Mouse (Mus musculus) lung, postnatal 0 days (tissue): ENCODE measurements around the gene Fyb2. TPM values are rescaled to one million over a fixed set of nuclear protein-coding genes. Genes with fewer than 3 reads are reported as not detected.

ENCODE experiments used
- ATAC-seq: fragments of 200-750 bp; cut with Nextera tagmentation; 2 replicates; pipeline ENCODE4 v1.8.0; 2017; ENCODE audit warnings: moderate library complexity
- DNase-seq: peaks from one replicate; pipeline ENCODE4 v3.0.0-alpha.2; 2016; ENCODE audit warnings: low spot score
- H3K27ac ChIP-seq: fragments of 300-500 bp; sonication (generic); 2 replicates; pipeline ENCODE4 v1.5.1; 2014; ENCODE audit warnings: antibody characterized with exemption, mild to moderate bottlenecking, low read length, mixed read lengths
- H3K27me3 ChIP-seq: fragments of 300-500 bp; sonication (generic); replicated peaks from 2 replicates; pipeline ENCODE4 v1.6.1; 2014; ENCODE audit warnings: low read length, mixed read lengths; ENCODE audit not compliant: insufficient read depth
- H3K36me3 ChIP-seq: fragments of 300-500 bp; sonication (generic); 2 replicates; pipeline ENCODE4 v1.6.1; 2014; ENCODE audit warnings: low read length, mixed read lengths; ENCODE audit not compliant: insufficient read depth
- H3K4me1 ChIP-seq: fragments of 300-500 bp; sonication (generic); 2 replicates; pipeline ENCODE4 v1.6.1; 2014; ENCODE audit warnings: antibody characterized with exemption, low read depth, low read length, mixed read lengths; ENCODE audit not compliant: insufficient read depth
- H3K4me2 ChIP-seq: fragments of 300-500 bp; sonication (generic); replicated peaks from 2 replicates; pipeline ENCODE4 v1.6.1; 2014; ENCODE audit warnings: low read depth, mild to moderate bottlenecking, low read length, moderate library complexity, mixed read lengths
- H3K4me3 ChIP-seq: fragments of 300-500 bp; sonication (generic); 2 replicates; pipeline ENCODE4 v1.5.1; 2014; ENCODE audit warnings: low read depth, low read length
- H3K9ac ChIP-seq: fragments of 300-500 bp; sonication (generic); replicated peaks from 2 replicates; pipeline ENCODE4 v1.6.1; 2014; ENCODE audit warnings: low read depth, mild to moderate bottlenecking
- H3K9me3 ChIP-seq: fragments of 300-500 bp; sonication (generic); 2 replicates; pipeline ENCODE4 v1.6.1; 2016; ENCODE audit warnings: low read length, mixed read lengths
- CTCF ChIP-seq: IDR thresholded peaks from 2 replicates; pipeline ENCODE4 v1.5.1; 2016; ENCODE audit warnings: antibody characterized with exemption, mild to moderate bottlenecking
- EP300 ChIP-seq: IDR thresholded peaks from 2 replicates; pipeline ENCODE4 v1.6.1; 2016; ENCODE audit warnings: antibody characterized with exemption, mild to moderate bottlenecking, control low read depth
- WGBS: fragments of 180-500 bp; shearing (Covaris S2); extraction: QIAGEN DNeasy Blood & Tissue Kit; methylation state at CpG from one replicate; pipeline ENCODE4 v1.1.7; 2014; 5-methylcytosine and 5-hydroxymethylcytosine counted together
- polyA plus RNA-seq: library from polyadenylated mRNA; unstranded; fragments of >200 nt; fragmentation: Nextera tagmentation; extraction: Ambion mirVana; gene quantifications from 2 replicates; pipeline ENCODE4 v1.2.1, GENCODE M21; 2015

Gene Fyb2
- polyA plus RNA-seq, 1 experiment from 2014 or later, result 0.08 TPM

DNA sequence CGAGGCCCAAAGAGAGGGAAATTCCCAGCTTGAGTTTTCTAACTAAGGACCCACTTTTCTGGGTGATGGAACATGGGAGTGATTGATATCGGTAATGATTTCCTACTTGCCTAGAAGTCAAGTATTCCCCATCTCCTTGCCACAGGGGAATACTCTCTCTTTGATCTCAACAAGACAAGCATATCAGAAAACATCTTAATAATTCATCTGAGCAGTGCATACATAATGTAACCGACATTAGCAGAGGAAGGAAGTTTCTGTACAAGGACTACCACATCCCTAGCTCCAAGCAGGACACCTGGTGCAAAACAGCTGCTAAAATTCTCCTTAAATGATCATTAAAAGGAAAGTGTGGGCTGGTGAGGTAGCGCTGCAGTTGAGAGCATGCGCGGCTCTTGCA is 8.2 kb upstream of the Fyb2 start:
- 84% methylated on average over 6 of the region's 6 CpGs for WGBS
- no peak for TF ChIP-seq EP300
- no peak for TF ChIP-seq CTCF
- H3K27ac ChIP-seq, result no peak overlapping the region

GRCm38 (mm10) chr4:104911685-104912084 is 1.6 kb upstream of the Fyb2 start:
- Histone ChIP-seq H3K27ac (no peak overlapping the region), H3K4me3 (no peak overlapping the region), H3K9ac (no peak overlapping the region), H3K27me3 (no peaks in the 10 kb centered on the region), H3K4me2 (no peak overlapping the region), H3K36me3 (no peaks in the 10 kb centered on the region), H3K4me1 (no peaks in the 10 kb centered on the region), H3K9me3 (no peaks in the 10 kb centered on the region)
- 21% methylated on average over 7 of the region's 7 CpGs for WGBS
- peak; percentile 92 for TF ChIP-seq CTCF
- no peak for TF ChIP-seq EP300
- DNase-seq, result peak; percentile 72
- ATAC-seq, result peak; percentile 50; the same call in 1 of the 2 replicates

More for the DNA sequence above, 8.2 kb upstream of the Fyb2 start:
- H3K4me2 ChIP-seq, result no peak overlapping the region
- H3K9me3 ChIP-seq, result no peaks in the 10 kb centered on the region
- ATAC-seq (no peak), DNase-seq (no peak)
- no peaks in the 10 kb centered on the region for H3K27me3 ChIP-seq
- H3K9ac ChIP-seq, result no peak overlapping the region
- no peaks in the 10 kb centered on the region for H3K4me1 ChIP-seq
- no peak overlapping the region for H3K4me3 ChIP-seq
- H3K36me3 ChIP-seq, result no peaks in the 10 kb centered on the region

DNA sequence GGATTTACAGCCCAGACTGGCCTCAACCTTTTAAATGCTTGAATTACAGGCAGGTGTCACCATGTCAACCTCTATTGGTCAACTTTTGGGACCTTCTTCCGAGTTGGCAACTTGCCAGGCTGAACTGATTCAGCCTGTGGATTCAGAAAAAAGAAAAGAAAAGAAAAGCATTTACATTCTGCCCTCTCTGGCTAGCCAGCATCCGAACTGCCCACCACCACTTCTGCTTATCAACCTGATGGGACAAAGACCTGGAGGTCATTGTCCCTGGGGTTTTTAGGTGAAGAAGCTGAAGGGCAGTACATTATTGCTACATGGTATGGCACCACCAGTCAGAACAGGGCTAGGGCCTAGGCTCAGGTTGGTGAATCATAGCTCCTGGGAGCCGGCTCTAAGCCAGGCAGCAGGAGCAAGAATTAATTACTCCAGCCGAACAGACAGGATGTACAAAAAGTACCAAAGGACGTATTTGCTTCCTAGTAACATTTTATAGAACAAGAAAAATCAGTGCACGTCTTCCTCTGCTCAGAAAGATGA is 1.5 kb downstream of the Fyb2 start:
- Histone ChIP-seq H3K27ac (no peak overlapping the region), H3K27me3 (no peaks in the 10 kb centered on the region), H3K9me3 (no peaks in the 10 kb centered on the region), H3K4me3 (no peak overlapping the region), H3K4me2 (no peak overlapping the region), H3K36me3 (no peaks in the 10 kb centered on the region), H3K9ac (no peak overlapping the region), H3K4me1 (no peaks in the 10 kb centered on the region)
- 53% methylated on average over 6 of the region's 6 CpGs for WGBS
- DNase-seq, result no peak
- no peak for TF ChIP-seq CTCF
- no peak for TF ChIP-seq EP300
- no peak for ATAC-seq

GRCm38 (mm10) chr4:104918017-104918416 is 4.8 kb downstream of the Fyb2 start:
- no peaks in the 10 kb centered on the region for H3K36me3 ChIP-seq
- no peak for ATAC-seq

DNA sequence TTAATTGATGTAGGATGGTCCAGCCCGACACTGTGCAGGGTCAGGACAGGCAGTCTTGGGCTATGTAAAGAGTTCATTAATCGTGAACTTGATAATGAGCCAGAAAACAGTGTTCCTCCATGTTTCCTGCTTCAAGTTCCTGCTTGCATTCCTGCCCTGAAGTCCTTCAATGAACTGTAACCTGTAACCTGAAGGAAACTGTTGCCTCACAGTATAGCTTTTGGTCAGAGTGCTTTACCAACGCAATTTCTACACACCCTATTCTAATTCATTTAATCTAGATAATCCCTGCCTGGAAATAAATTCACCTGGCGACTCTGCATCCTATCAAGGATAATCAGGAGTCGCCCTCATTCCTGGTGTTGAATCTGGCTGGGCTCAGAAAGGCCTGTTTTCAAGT is 12.1 kb downstream of the Fyb2 start:
- DNase-seq, result no peak
- no peak overlapping the region for H3K9ac ChIP-seq
- no peak overlapping the region for H3K27ac ChIP-seq
- no peaks in the 10 kb centered on the region for H3K9me3 ChIP-seq
- TF ChIP-seq CTCF (no peak), EP300 (no peak)
- no peak for ATAC-seq
- WGBS, result 85% methylated on average over 5 of the region's 5 CpGs
- no peak overlapping the region for H3K4me3 ChIP-seq
- no peaks in the 10 kb centered on the region for H3K36me3 ChIP-seq
- no peaks in the 10 kb centered on the region for H3K27me3 ChIP-seq
- no peak overlapping the region for H3K4me2 ChIP-seq
- H3K4me1 ChIP-seq, result no peaks in the 10 kb centered on the region

More at GRCm38 (mm10) chr4:104918017-104918416, 4.8 kb downstream of the Fyb2 start:
- WGBS, result 69% methylated on average over 6 of the region's 6 CpGs
- Histone ChIP-seq H3K27me3 (no peaks in the 10 kb centered on the region), H3K9me3 (no peaks in the 10 kb centered on the region), H3K4me1 (no peaks in the 10 kb centered on the region), H3K4me2 (no peak overlapping the region), H3K4me3 (no peak overlapping the region), H3K9ac (no peak overlapping the region), H3K27ac (no peak overlapping the region)
- no peak for DNase-seq
- no peak for TF ChIP-seq CTCF
- TF ChIP-seq EP300, result no peak

DNA sequence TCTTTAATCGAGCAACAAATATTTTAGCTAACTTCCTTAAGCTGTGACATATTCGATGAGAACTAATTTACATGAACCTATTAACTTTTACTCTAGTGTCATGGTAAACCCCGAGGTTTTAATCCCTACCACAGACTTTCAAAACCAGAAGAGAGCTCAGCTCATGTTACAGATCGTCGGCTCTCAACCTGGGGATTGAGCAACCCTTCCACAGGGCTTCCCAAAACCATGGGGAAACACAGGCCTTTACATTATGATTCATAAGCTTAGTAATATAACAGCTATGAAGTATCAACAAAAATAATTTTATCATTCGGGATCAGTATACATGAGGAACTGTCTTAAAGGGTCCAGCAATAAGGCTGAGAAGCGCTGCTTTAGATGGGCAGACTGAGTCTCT is 15.9 kb downstream of the Fyb2 start:
- DNase-seq (no peak), ATAC-seq (no peak)
- no peak for TF ChIP-seq CTCF
- TF ChIP-seq EP300, result no peak
- Histone ChIP-seq H3K9me3 (no peaks in the 10 kb centered on the region), H3K36me3 (no peaks in the 10 kb centered on the region), H3K4me1 (no peaks in the 10 kb centered on the region), H3K4me3 (no peak overlapping the region), H3K27ac (no peak overlapping the region), H3K9ac (no peak overlapping the region), H3K4me2 (no peak overlapping the region), H3K27me3 (no peaks in the 10 kb centered on the region)
- 78% methylated on average over 7 of the region's 7 CpGs for WGBS

- no peak for TF ChIP-seq CTCF
- TF ChIP-seq EP300, result no peak
- H3K27ac ChIP-seq, result no peak overlapping the region
- H3K4me3 ChIP-seq, result no peak overlapping the region
- no peaks in the 10 kb centered on the region for H3K9me3 ChIP-seq
- DNase-seq, result no peak
- H3K9ac ChIP-seq, result no peak overlapping the region
- H3K27me3 ChIP-seq, result no peaks in the 10 kb centered on the region
- no peak overlapping the region for H3K4me2 ChIP-seq
- H3K36me3 ChIP-seq, result no peaks in the 10 kb centered on the region
- ATAC-seq, result no peak
- H3K4me1 ChIP-seq, result no peaks in the 10 kb centered on the region; the same call in 1 of the 2 replicates
Observed at GRCm38 (mm10) chr4:104933620-104934019, 20.4 kb downstream of the Fyb2 start.
